Mouse (Mus musculus): ENCODE data around the gene 2210418O10Rik. TPM values are rescaled to one million over a fixed set of nuclear protein-coding genes. Genes with fewer than 3 reads are reported as not detected.
"Not testable (repeated sequence)": the region's sequence is repeated elsewhere in the genome, so short reads cannot be mapped to it uniquely, and the experiment has no call there.

Gene 2210418O10Rik
- 1 to 10 TPM; 3.8 to 7.3 (median 6.2) TPM for total RNA-seq (2022)

GRCm38 (mm10) chr2:176226269-176226668, at the start of gene 2210418O10Rik:
TSS of gene 2210418O10Rik (plus strand) at chr2:176226569.
- not testable (repeated sequence) for DNase-seq

- not testable (repeated sequence) for DNase-seq
These were observed 22.1 kb downstream of the 2210418O10Rik start for GRCm38 (mm10) chr2:176248519-176248918.

Other genes with a start within 250 kb of the 2210418O10Rik start
- 10 to 100 TPM in 1 of 4 experiments, 1 to 10 TPM in 2, not detected in 1; 3.1 to 14.8 (median 4.2) TPM for gene Gm2004, start 76.7 kb upstream of the 2210418O10Rik start, total RNA-seq (2022)
- gene Gm11009, start 92.9 kb downstream of the 2210418O10Rik start, total RNA-seq (2022), result under 1 TPM in 1 of 4 experiments, not detected in 3; 0.99 TPM
- 10 to 100 TPM; 17.1 to 30.4 (median 20.0) TPM for gene Gm14435, start 197.0 kb downstream of the 2210418O10Rik start, total RNA-seq (2022)